Mouse (Mus musculus) intestine, postnatal 0 days (tissue): Measurements from ENCODE around the gene Acbd5. TPM values are rescaled to one million over a fixed set of nuclear protein-coding genes. Genes with fewer than 3 reads are reported as not detected.

Experiments used
- ATAC-seq: fragments of 200-750 bp; cut with Nextera tagmentation; 2 replicates; pipeline ENCODE4 v1.8.0; 2017; ENCODE audit warnings: mild to moderate bottlenecking, moderate TSS enrichment, moderate library complexity
- H3K27ac ChIP-seq: fragments of 300-500 bp; sonication (generic); 2 replicates; pipeline ENCODE4 v1.5.1; 2014; ENCODE audit warnings: mild to moderate bottlenecking, low read depth, low read length, moderate library complexity
- H3K27me3 ChIP-seq: fragments of 300-500 bp; sonication (generic); replicated peaks from 2 replicates; pipeline ENCODE4 v1.6.1; 2014; ENCODE audit warnings: low read length, mixed read lengths; ENCODE audit not compliant: control insufficient read depth, insufficient read depth
- H3K36me3 ChIP-seq: fragments of 300-500 bp; sonication (generic); 2 replicates; pipeline ENCODE4 v1.6.1; 2014; ENCODE audit warnings: mild to moderate bottlenecking, moderate library complexity; ENCODE audit not compliant: control insufficient read depth, insufficient read depth
- H3K4me1 ChIP-seq: fragments of 300-500 bp; sonication (generic); replicated peaks from 2 replicates; pipeline ENCODE4 v1.6.1; 2014; ENCODE audit warnings: antibody characterized with exemption, low read length, mixed read lengths; ENCODE audit not compliant: control insufficient read depth, insufficient read depth
- H3K4me2 ChIP-seq: fragments of 300-500 bp; sonication (generic); replicated peaks from 2 replicates; pipeline ENCODE4 v1.6.1; 2014; ENCODE audit warnings: low read depth, mild to moderate bottlenecking, moderate library complexity
- H3K4me3 ChIP-seq: fragments of 300-500 bp; sonication (generic); 2 replicates; pipeline ENCODE4 v1.5.1; 2014; ENCODE audit warnings: low read depth, low read length
- H3K9ac ChIP-seq: fragments of 300-500 bp; sonication (generic); 2 replicates; pipeline ENCODE4 v1.6.1; 2014; ENCODE audit warnings: mild to moderate bottlenecking, low read depth, low read length
- H3K9me3 ChIP-seq: fragments of 300-500 bp; sonication (generic); 2 replicates; pipeline ENCODE4 v1.6.1; 2016; ENCODE audit warnings: mixed run types; ENCODE audit not compliant: control insufficient read depth
- CTCF ChIP-seq: sonication (generic); IDR thresholded peaks from 2 replicates; pipeline ENCODE4 v1.5.1; 2016; ENCODE audit warnings: low read depth, mild to moderate bottlenecking, control low read depth, antibody characterized with exemption, moderate library complexity
- WGBS: fragments of 180-500 bp; shearing (Covaris S2); extraction: QIAGEN DNeasy Blood & Tissue Kit; methylation state at CpG from one replicate; pipeline ENCODE4 v1.1.7; 2014; 5-methylcytosine and 5-hydroxymethylcytosine counted together
- polyA plus RNA-seq: library from polyadenylated mRNA; unstranded; fragments of >200 nt; fragmentation: Nextera tagmentation; extraction: Ambion mirVana; gene quantifications from 2 replicates; pipeline ENCODE4 v1.2.1, GENCODE M21; 2015

Acbd5 gene
- polyA plus RNA-seq, 1 experiment from 2014 or later = 24.7 TPM

- ATAC-seq = no peak
- Histone ChIP-seq H3K4me3 (no peak overlapping the region), H3K9ac (no peak overlapping the region), H3K27me3 (no peaks in the 10 kb centered on the region), H3K36me3 (no peaks in the 10 kb centered on the region), H3K9me3 (no peaks in the 10 kb centered on the region), H3K4me1 (no peaks in the 10 kb centered on the region), H3K4me2 (no peak overlapping the region), H3K27ac (no peak overlapping the region)
- 71% methylated on average over 6 of the region's 6 CpGs for WGBS
- TF ChIP-seq CTCF = no peak
Observed at GRCm38 (mm10) chr2:23052523-23052922, 15.4 kb upstream of the Acbd5 start.

- Histone ChIP-seq H3K27ac (peak overlapping the region; percentile 95), H3K9me3 (no peaks in the 10 kb centered on the region), H3K9ac (peak overlapping the region; percentile 65), H3K4me1 (no peaks in the 10 kb centered on the region), H3K36me3 (0 out of 2 replicates have a peak, but pooled peaks cover under 1% of the 10 kb centered on the region), H3K4me3 (peak overlapping the region; percentile 62), H3K27me3 (no peaks in the 10 kb centered on the region), H3K4me2 (peak overlapping the region; percentile 99)
- TF ChIP-seq CTCF = no peak
- under 1% methylated on average over 21 of the region's 21 CpGs for whole genome bisulfite sequencing
- peak; percentile 59 for ATAC-seq
Observed at GRCm38 (mm10) chr2:23068370-23068737, 387 bp downstream of the Acbd5 start.

- Histone ChIP-seq H3K9ac (peak overlapping the region; percentile 65), H3K4me2 (peak overlapping the region; percentile 99), H3K27ac (peak overlapping the region; percentile 95), H3K4me1 (no peaks in the 10 kb centered on the region), H3K27me3 (no peaks in the 10 kb centered on the region), H3K36me3 (peaks cover 6% of the 10 kb centered on the region; the same call in 1 of the 2 replicates), H3K9me3 (no peaks in the 10 kb centered on the region), H3K4me3 (peak overlapping the region; percentile 62)
- TF ChIP-seq CTCF = peak; percentile 55
- under 1% methylated on average over 50 of the region's 50 CpGs for WGBS
- peak; percentile 88 for ATAC-seq
Observed at GRCm38 (mm10) chr2:23068894-23069744, 1.2 kb downstream of the Acbd5 start.

GRCm38 (mm10) chr2:23070491-23070890, 2.5 kb downstream of the Acbd5 start:
- H3K4me3 ChIP-seq = no peak overlapping the region
- H3K9me3 ChIP-seq = no peaks in the 10 kb centered on the region
- H3K27me3 ChIP-seq = no peaks in the 10 kb centered on the region
- no peaks in the 10 kb centered on the region for H3K4me1 ChIP-seq
- 94% methylated on average over 2 of the region's 2 CpGs for WGBS
- H3K36me3 ChIP-seq = peaks cover 6% of the 10 kb centered on the region; the same call in 1 of the 2 replicates
- no peak overlapping the region for H3K27ac ChIP-seq
- no peak for ATAC-seq
- no peak overlapping the region for H3K9ac ChIP-seq
- H3K4me2 ChIP-seq = no peak overlapping the region
- TF ChIP-seq CTCF = no peak

- no peak for TF ChIP-seq CTCF
- ATAC-seq = no peak
- no peak overlapping the region for H3K4me2 ChIP-seq
- no peak overlapping the region for H3K9ac ChIP-seq
- no peaks in the 10 kb centered on the region for H3K27me3 ChIP-seq
- H3K9me3 ChIP-seq = no peaks in the 10 kb centered on the region
- no peak overlapping the region for H3K27ac ChIP-seq
- H3K4me3 ChIP-seq = no peak overlapping the region
- H3K4me1 ChIP-seq = no peaks in the 10 kb centered on the region
- H3K36me3 ChIP-seq = peaks cover 8% of the 10 kb centered on the region; the same call in 1 of the 2 replicates
- 82% methylated on average over 1 of the region's 1 CpGs for WGBS
Observed at GRCm38 (mm10) chr2:23071406-23071805, 3.4 kb downstream of the Acbd5 start.

GRCm38 (mm10) chr2:23075846-23076245, 7.9 kb downstream of the Acbd5 start:
- no peaks in the 10 kb centered on the region for H3K27me3 ChIP-seq
- no peak overlapping the region for H3K4me2 ChIP-seq
- H3K36me3 ChIP-seq = peaks cover 24% of the 10 kb centered on the region
- TF ChIP-seq CTCF = no peak
- no peaks in the 10 kb centered on the region for H3K9me3 ChIP-seq
- no peak overlapping the region for H3K4me3 ChIP-seq
- no peak overlapping the region for H3K9ac ChIP-seq
- no peaks in the 10 kb centered on the region for H3K4me1 ChIP-seq
- no peak overlapping the region for H3K27ac ChIP-seq
- no peak for ATAC-seq
